Mouse (Mus musculus) c-Kit-positive CD71-positive TER-119-positive erythroid progenitor cells, embryonic 14.5 days (primary cell): ENCODE measurements around the gene Tgif1.

ENCODE experiments used
- DNase-seq: peaks from one replicate; pipeline ENCODE4 v3.0.0-alpha.2; 2013; ENCODE audit warnings: low spot score

The Tgif1 gene

DNA sequence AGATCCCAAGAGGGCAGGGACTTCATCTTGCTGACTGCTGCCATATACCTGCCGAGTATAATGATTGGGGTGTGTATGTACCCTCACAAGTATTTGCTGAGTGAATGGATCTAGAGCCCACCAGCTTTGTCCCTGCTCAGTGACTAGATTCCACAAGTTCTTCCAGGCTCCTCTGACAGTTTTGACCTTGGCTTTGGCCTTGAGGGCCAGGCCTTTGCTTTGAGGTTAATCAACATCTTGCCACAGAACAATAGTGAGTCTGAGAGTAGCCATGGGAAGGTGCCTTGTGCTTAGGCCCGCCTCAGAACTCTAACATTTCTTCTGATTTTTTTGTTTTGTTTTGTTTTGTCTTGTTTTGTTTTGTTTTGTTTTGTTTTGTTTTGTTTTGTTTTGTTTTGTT, 46.7 kb downstream of the Tgif1 start:
- DNase-seq: no peak

DNA sequence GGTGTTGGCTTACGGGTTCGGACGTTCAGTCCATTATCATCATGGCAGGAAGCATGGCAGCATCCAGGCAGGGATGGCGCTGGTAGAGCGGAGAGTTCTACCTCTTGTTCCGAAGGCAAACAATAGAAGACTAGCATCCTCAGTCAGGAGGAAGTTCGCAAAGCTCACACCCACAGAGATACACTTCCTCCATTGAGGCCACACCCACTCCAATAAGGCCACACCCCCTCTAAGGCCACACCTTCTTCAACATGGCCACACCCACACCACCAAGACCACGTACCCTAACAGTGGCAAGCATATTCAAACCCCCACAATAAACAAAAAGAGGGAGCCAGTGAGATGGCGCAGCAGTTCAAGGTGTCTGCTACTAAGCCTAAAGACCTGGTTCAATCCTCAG, 47.5 kb downstream of the Tgif1 start:
- DNase-seq: no peak

DNA sequence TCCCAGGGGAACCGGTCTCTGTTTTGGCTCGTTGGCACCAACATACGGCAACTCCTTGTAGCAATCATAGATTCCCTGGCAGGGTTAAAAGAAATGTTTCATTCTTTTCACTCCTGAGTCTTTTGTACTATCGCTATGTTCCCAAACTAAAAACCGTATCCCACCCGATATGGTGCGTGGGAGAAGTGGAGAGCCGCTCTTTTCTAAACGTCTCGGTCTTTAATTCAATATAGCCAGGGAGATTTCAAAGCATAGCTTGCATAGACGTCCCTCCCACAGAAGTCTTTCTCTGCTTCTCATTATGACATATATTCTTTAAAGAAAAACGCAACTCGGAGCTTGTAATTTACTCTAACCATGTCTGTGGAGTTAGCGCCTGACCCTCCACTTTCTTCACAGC, 51.3 kb downstream of the Tgif1 start:
- DNase-seq: no peak

DNA sequence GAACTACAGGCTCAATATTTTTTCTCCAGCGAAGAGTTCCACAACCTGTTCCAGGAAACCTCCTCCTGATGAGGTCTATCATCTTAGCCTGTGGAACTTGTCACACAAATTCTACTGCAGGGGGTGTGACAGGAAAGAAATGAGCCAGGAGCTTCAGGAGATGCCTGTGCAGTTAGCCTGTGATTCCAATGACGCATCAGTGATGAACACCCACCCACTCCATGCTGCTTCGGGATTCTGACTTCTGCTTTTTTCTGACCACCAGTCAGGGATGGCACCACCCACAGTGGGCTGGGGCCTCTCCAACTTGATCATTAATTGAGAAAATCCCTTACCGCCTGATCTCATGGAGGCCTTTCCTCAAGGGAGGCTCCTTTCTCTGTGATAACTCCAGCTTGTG, 54.1 kb downstream of the Tgif1 start:
- no peak for DNase-seq

DNA sequence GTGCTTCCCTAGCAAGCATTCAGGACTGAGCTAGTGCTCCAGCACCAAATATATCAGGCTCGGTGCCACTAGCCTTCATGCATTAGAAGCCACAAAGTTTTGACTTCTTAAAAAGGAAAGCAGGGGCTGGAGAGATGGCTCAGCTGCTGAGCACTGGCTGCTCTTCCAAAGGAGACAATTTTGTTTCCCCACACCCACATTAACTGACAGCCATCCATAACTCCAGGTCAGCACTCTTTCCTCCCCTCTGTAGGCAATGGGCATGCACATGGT, 55.6 kb downstream of the Tgif1 start:
- no peak for DNase-seq

DNA sequence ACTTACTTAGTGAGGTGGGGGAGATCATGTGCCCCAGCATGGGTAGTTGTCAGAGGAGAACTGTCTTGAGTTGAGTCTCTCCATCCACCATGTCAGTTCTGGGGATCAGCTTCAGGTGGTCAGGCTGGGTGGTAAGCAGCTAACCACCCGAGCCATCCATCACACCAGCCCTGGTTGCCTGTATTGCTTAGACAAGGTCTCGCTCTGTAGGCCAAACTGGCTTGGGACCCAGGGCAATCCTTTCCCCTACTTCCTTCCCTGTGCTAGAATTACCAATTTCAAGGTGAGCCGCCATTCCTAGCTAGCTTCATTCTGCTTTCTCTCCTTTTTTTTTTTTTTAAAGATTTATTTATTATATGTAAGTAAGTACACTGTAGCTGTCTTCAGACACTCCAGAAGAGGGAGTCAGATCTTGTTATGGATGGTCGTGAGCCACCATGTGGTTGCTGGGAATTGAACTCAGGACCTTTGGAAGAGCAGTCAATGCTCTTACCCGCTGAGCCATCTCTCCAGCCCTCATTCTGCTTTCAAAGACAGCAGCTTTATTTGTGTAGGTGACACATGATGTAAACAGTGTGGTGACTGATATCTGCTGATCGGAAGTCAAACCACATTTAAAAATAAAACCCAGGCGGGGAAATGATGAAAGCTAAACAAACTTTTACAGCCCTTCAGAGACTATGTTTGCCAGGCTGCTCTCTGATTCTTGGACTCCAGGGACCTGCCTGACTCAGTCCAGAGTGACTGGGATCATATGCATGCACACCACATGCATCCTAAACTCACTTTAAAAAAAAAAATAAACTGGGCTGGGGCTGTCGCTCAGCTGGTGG, 56.2 kb downstream of the Tgif1 start:
- DNase-seq: no peak

DNA sequence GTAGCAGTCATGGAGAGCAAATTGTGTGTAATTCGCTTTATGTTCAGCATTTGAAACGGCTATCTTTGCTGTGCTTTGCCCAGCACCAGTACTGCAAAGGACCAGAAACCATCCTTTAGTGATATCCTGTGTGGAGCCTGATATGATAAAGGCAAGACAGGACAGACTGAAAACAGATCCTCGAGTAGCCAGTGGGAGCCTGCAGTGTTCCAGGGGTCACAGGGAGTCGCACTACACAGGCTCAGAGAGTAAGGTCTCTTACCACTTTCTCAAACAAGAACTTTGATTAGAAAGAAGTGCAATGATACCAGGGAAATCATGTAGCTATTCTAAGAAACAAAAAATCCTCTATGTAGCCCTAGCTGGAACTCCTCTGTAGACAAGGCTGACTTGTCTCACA, 58.1 kb downstream of the Tgif1 start:
- no peak for DNase-seq

DNA sequence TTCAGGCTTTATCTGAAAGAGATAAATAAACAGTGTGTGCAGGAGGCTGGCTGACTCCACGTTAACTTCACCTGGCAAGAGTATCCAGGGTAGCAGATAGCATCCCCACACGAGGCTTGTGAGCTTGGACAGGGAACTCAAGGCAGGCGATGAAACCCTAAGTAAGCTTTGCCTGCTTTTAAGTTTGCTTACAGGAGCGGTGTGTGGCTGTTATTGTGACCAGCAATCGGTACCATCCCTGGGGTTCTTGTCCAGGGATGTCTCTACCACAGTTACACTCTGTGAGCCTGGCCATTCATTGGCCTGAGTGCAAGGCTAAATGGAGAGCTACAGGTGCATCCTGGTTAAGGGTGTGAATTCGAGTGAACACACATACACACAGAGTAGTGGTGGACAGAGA, 58.6 kb downstream of the Tgif1 start:
- DNase-seq: no peak

DNA sequence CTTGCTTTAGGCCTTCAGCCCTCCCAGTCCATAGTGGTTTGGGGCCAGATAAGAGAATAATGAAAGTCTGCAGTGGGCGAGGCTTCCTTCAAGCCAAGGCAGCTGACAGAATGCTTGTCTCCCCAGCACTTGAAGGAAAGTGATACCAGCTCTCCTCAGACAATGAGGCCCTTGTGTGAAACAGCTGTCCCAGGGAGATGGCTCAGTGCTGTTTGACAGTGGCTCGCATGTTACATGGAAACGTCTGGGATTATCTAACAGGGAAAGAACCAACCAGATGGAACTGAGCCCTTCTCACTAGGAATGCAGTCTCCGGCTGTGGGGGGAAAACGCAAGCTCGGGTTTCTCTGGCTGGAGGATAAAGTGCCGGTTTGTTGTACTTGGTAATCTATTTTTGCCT, 59.1 kb downstream of the Tgif1 start:
- DNase-seq: no peak
